Mouse (Mus musculus) intestine, postnatal 0 days (tissue): ENCODE measurements at regions not wholly inside any gene's neighbourhood (a gene's known extent, or its start where the extent isn't known, plus 50 kb on each side); places are given as distances from the start of the nearest gene placed in this dataset.

Source experiments
- ATAC-seq: fragments of 200-750 bp; cut with Nextera tagmentation; 2 replicates; pipeline ENCODE4 v1.8.0; 2017; ENCODE audit warnings: mild to moderate bottlenecking, moderate TSS enrichment, moderate library complexity
- H3K27ac ChIP-seq: fragments of 300-500 bp; sonication (generic); 2 replicates; pipeline ENCODE4 v1.5.1; 2014; ENCODE audit warnings: mild to moderate bottlenecking, low read depth, low read length, moderate library complexity
- H3K27me3 ChIP-seq: fragments of 300-500 bp; sonication (generic); replicated peaks from 2 replicates; pipeline ENCODE4 v1.6.1; 2014; ENCODE audit warnings: low read length, mixed read lengths; ENCODE audit not compliant: control insufficient read depth, insufficient read depth
- H3K36me3 ChIP-seq: fragments of 300-500 bp; sonication (generic); 2 replicates; pipeline ENCODE4 v1.6.1; 2014; ENCODE audit warnings: mild to moderate bottlenecking, moderate library complexity; ENCODE audit not compliant: control insufficient read depth, insufficient read depth
- H3K4me1 ChIP-seq: fragments of 300-500 bp; sonication (generic); replicated peaks from 2 replicates; pipeline ENCODE4 v1.6.1; 2014; ENCODE audit warnings: antibody characterized with exemption, low read length, mixed read lengths; ENCODE audit not compliant: control insufficient read depth, insufficient read depth
- H3K4me2 ChIP-seq: fragments of 300-500 bp; sonication (generic); replicated peaks from 2 replicates; pipeline ENCODE4 v1.6.1; 2014; ENCODE audit warnings: low read depth, mild to moderate bottlenecking, moderate library complexity
- H3K4me3 ChIP-seq: fragments of 300-500 bp; sonication (generic); 2 replicates; pipeline ENCODE4 v1.5.1; 2014; ENCODE audit warnings: low read depth, low read length
- H3K9ac ChIP-seq: fragments of 300-500 bp; sonication (generic); 2 replicates; pipeline ENCODE4 v1.6.1; 2014; ENCODE audit warnings: mild to moderate bottlenecking, low read depth, low read length
- H3K9me3 ChIP-seq: fragments of 300-500 bp; sonication (generic); 2 replicates; pipeline ENCODE4 v1.6.1; 2016; ENCODE audit warnings: mixed run types; ENCODE audit not compliant: control insufficient read depth
- CTCF ChIP-seq: sonication (generic); IDR thresholded peaks from 2 replicates; pipeline ENCODE4 v1.5.1; 2016; ENCODE audit warnings: low read depth, mild to moderate bottlenecking, control low read depth, antibody characterized with exemption, moderate library complexity
- WGBS: fragments of 180-500 bp; shearing (Covaris S2); extraction: QIAGEN DNeasy Blood & Tissue Kit; methylation state at CpG from one replicate; pipeline ENCODE4 v1.1.7; 2014; 5-methylcytosine and 5-hydroxymethylcytosine counted together

DNA sequence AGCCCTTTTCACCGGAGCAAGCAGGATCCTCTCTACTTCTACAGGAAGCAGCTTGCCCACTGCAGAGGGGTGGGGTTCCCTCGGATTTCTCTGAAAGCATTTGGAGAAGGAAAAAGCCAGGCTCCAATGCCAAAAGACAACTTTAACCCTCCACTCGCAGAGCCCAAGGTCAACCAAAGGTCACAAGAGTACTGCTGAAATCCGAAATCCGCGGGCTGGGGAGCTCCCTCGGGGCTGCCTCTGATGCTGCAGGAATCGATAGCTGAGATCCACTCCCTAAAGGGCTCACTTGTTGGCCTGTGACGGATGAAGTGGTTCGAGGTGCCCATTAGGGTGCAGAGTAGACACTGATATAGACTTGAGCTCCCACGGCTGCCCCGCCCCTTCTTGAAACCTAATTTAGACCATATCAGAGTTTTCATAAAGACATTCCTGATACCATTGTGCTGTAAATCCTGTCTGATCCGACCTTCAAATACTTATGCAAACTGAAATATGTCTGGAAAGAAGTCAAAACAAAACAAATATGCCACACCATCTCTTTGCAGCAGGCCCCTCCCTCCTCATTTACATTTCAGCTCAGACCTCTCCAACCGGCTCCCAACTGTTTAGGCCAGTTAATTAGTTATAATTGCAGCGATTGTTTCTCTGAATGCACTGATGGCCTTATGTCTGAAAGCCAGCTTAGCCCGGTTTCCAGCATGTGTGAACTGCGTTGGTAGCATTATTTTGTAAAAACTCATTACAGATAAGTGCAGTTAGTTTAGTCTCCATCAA lies 170.8 kb upstream of the Map3k1 start:
- no peak for TF ChIP-seq CTCF
- Histone ChIP-seq H3K27ac (no peak overlapping the region), H3K9me3 (no peaks in the 10 kb centered on the region), H3K27me3 (no peaks in the 10 kb centered on the region), H3K4me2 (peak overlapping the region; percentile 25), H3K9ac (no peak overlapping the region), H3K4me3 (no peak overlapping the region), H3K4me1 (peaks cover 7% of the 10 kb centered on the region; the same call in 1 of the 2 replicates), H3K36me3 (no peaks in the 10 kb centered on the region)
- WGBS: 32% methylated on average over 17 of the region's 17 CpGs
- ATAC-seq: no peak

DNA sequence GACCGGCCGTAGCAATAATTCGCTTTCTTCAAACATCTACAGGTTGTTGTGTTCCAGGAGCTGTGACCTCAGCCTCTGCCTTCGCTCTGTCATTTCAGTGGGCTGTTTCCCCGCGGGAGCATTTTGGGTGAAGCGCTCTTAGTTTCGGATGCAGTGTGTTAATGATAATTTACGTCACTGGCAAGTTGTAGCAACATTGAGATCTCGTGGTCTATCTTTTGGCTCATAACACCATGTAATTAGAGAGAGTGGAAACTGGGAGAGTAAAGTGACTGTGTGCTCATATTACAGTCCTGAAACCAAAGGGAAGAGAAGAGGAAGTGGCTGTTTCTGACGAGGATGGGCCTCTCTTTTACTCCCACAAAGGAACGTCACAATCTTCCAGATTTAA lies 171.4 kb upstream of the Map3k1 start:
- no peak overlapping the region for H3K27ac ChIP-seq
- no peak overlapping the region for H3K4me3 ChIP-seq
- H3K9ac ChIP-seq: no peak overlapping the region
- H3K9me3 ChIP-seq: no peaks in the 10 kb centered on the region
- WGBS: 79% methylated on average over 12 of the region's 12 CpGs
- TF ChIP-seq CTCF: no peak
- no peaks in the 10 kb centered on the region for H3K36me3 ChIP-seq
- ATAC-seq: no peak
- H3K4me1 ChIP-seq: peaks cover 7% of the 10 kb centered on the region; the same call in 1 of the 2 replicates
- H3K27me3 ChIP-seq: no peaks in the 10 kb centered on the region
- no peak overlapping the region for H3K4me2 ChIP-seq

DNA sequence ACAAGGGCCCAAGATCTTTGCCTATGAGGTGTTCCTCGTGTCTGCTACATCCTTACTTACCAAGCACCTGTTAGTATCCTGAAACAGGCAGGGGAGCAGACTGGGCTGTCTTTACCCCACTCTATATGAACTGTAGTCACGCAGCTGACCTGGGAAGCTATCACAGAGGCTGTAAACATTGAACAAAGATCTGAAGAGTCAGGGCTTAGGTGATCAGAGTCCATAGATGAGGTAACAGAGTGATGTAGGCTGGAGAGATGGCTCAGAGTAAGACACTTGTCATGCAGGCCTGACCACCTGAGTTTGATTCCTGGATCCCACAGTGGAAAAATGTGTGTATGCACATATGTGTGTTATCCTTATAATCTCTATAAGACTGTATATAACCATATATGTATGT lies 172.3 kb upstream of the Map3k1 start:
- no peak for TF ChIP-seq CTCF
- 63% methylated on average over 2 of the region's 2 CpGs for WGBS
- H3K9ac ChIP-seq: no peak overlapping the region
- no peak overlapping the region for H3K4me3 ChIP-seq
- peaks cover 7% of the 10 kb centered on the region; the same call in 1 of the 2 replicates for H3K4me1 ChIP-seq
- H3K36me3 ChIP-seq: no peaks in the 10 kb centered on the region
- H3K27ac ChIP-seq: no peak overlapping the region
- no peak overlapping the region for H3K4me2 ChIP-seq
- no peaks in the 10 kb centered on the region for H3K27me3 ChIP-seq
- peak; percentile 75 for ATAC-seq
- H3K9me3 ChIP-seq: no peaks in the 10 kb centered on the region

DNA sequence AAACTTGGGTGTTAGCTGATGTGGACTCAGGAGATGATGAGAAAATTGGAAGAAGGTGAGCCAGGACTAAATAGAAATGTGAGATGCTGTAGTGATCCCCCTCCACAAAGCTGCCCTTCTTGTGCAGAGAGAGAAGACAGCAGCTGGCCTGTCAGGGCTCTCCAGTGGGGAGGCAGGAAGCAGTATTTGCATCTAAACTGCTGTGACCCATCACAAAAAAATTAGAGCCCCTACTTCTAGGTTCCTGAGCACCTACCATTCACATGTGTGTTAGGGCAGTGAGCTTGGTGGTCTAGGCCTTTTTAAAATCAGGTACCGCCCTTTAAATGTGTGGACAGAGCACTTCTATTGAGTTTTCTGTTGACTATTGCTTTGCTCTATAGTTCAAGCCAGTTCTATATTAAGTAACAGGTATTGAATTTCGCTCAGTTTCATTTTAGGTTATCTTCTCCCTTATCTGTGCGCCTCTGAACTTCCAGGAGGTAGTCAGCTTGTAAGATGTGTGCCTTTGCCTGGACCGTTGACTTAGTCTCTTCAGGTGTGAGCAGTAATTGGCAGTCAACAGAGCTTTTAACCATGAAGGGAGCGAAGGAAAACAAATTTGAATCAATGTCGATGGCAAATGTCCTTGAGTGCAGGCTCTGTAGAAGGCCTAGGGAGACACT lies 174.1 kb upstream of the Map3k1 start:
- Histone ChIP-seq H3K27ac (no peak overlapping the region), H3K9ac (no peak overlapping the region), H3K9me3 (no peaks in the 10 kb centered on the region), H3K4me2 (no peak overlapping the region), H3K4me3 (no peak overlapping the region), H3K4me1 (peaks cover 7% of the 10 kb centered on the region; the same call in 1 of the 2 replicates), H3K36me3 (no peaks in the 10 kb centered on the region), H3K27me3 (no peaks in the 10 kb centered on the region)
- TF ChIP-seq CTCF: no peak
- 52% methylated on average over 6 of the region's 6 CpGs for WGBS
- ATAC-seq: no peak

DNA sequence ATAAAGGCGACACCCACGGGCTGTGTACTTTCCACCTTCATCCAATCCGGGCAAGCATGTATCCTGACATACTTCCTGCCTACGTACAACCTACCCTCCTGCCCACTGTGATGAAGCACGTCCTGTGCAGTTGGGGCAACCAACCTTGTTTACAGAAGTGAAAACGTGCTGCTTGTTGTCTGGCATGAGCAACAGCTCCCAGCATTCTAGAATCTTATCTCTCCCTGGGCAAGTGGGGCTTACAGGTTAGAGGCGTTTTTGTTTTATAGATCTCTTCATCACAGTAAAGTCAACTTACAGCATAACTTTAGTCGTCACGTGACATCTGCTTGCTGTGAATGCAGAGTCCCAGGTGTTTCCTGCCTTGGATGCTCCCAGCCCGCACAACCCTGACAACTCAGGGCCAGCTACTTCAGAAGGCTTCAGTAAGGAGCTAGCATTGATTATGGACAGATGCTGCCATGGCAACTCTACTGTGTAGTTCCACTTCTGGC lies 175.3 kb upstream of the Map3k1 start:
- peak; percentile 54; the same call in 1 of the 2 replicates for ATAC-seq
- no peak overlapping the region for H3K27ac ChIP-seq
- WGBS: 40% methylated on average over 10 of the region's 10 CpGs

DNA sequence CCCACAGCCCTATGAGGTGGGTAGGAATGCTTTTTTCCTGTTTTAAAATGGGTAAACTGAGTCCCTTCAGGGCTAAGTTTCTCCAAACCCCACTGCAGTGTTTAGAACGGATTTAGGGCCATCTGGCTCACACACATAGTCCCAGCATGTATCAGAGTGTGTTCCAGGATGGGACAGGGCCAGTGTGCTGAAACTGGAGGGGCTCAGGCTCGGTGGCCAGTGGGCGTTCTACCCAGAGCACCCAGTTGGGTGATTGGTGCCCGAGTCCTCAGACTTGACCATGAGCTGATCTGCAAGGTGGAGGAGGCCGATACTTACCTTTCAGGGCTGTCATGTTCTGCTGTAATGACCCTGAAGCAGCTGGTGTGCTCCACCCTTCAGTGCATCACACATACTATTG lies 176.6 kb upstream of the Map3k1 start:
- no peaks in the 10 kb centered on the region for H3K36me3 ChIP-seq
- no peak overlapping the region for H3K27ac ChIP-seq
- H3K4me2 ChIP-seq: no peak overlapping the region
- ATAC-seq: no peak
- no peak overlapping the region for H3K9ac ChIP-seq
- no peak overlapping the region for H3K4me3 ChIP-seq
- H3K9me3 ChIP-seq: no peaks in the 10 kb centered on the region
- no peaks in the 10 kb centered on the region for H3K27me3 ChIP-seq
- WGBS: 91% methylated on average over 5 of the region's 5 CpGs
- TF ChIP-seq CTCF: no peak
- H3K4me1 ChIP-seq: no peaks in the 10 kb centered on the region

More for the DNA sequence above, 175.3 kb upstream of the Map3k1 start:
- Histone ChIP-seq H3K4me3 (no peak overlapping the region), H3K9ac (no peak overlapping the region), H3K4me1 (peaks cover 5% of the 10 kb centered on the region; the same call in 1 of the 2 replicates), H3K9me3 (no peaks in the 10 kb centered on the region), H3K36me3 (no peaks in the 10 kb centered on the region), H3K27me3 (no peaks in the 10 kb centered on the region), H3K4me2 (no peak overlapping the region)
- TF ChIP-seq CTCF: no peak
